Mouse (Mus musculus): ENCODE data around the gene Ttll5. TPM values are rescaled to one million over a fixed set of nuclear protein-coding genes. Genes with fewer than 3 reads are reported as not detected.

The Ttll5 gene
- total and polyA plus RNA-seq, 3 experiments: 17.9 to 59.1 (median 40.6) TPM

DNA sequence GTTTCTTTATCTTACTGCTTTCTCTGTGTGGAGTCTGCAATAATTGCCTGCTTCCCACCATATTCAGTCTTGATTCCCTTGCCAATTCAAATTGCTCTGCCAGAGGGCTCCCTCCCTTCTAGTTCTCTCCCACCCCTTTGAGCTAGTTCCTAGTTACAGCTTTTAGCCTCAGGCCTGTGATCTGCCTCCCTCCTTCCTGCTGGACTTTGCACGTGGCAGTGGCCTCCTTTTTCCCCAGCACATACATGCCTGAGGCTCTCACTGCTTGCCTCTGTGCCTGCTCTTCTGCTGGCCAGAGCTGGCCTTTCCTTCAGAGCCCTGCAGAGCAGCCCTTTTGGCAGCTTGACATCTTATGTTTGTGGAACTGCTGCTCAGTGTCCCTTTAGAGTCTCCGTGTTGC lies 38.1 kb downstream of the Ttll5 start:
- Histone ChIP-seq H3K4me1 (ENCODE audit: insufficient read depth, low read depth, low read length) (no peaks in the 10 kb centered on the region), H3K27me3 (ENCODE audit: insufficient read depth, low read length) (no peaks in the 10 kb centered on the region), H3K4me3 (ENCODE audit: low read depth, low read length) (no peak overlapping the region), H3K36me3 (replicated peaks) (peaks cover 77% of the 10 kb centered on the region), H3K9me3 (replicated peaks) (no peaks in the 10 kb centered on the region)
- TF ChIP-seq TAL1 (conservative IDR thresholded peaks at IDR 0.05; ENCODE audit: low read depth, low read length) (no peak), POLR2AphosphoS5 (IDR thresholded peaks at IDR 0.05; ENCODE audit: insufficient replicate concordance, low read depth, low read length) (no peak), CTCF (IDR thresholded peaks at IDR 0.05; ENCODE audit: low read depth, low read length) (no peak), GATA2 (IDR thresholded peaks at IDR 0.05; ENCODE audit: borderline replicate concordance, low read depth, low read length) (no peak), GATA1 (IDR thresholded peaks at IDR 0.05; ENCODE audit: borderline replicate concordance, low read length) (no peak)
- no peak for DNase-seq (ENCODE audit: low spot score)
- no peak for ATAC-seq (ENCODE audit: extremely low read depth, insufficient number of reproducible peaks, low FRiP score, poor library complexity, severe bottlenecking)

DNA sequence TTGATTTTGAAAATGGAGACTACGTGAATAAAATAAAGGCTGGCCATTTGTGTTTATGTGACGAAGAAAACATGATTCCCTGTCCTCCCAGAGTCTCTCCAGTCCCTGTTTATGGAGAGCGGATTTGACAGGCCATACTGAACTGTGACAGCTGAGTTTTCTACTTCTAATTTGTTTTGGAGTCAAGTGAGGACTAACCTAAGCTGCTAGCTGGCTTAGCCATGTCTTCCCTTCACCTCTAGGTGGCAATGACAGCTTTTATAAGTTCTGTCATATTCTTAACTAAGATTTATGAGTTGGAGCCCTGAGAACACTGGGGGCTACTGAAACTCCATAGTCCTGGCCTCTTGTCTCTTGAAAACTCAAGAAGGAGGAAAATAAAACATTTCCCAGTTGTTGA lies 41.1 kb downstream of the Ttll5 start:
- Histone ChIP-seq H3K4me3 (ENCODE audit: low read depth, low read length) (no peak overlapping the region), H3K4me1 (ENCODE audit: insufficient read depth, low read depth, low read length) (no peaks in the 10 kb centered on the region), H3K36me3 (replicated peaks) (peaks cover 78% of the 10 kb centered on the region), H3K9me3 (replicated peaks) (no peaks in the 10 kb centered on the region), H3K27me3 (ENCODE audit: insufficient read depth, low read length) (no peaks in the 10 kb centered on the region)
- TF ChIP-seq GATA1 (IDR thresholded peaks at IDR 0.05; ENCODE audit: borderline replicate concordance, low read length) (no peak), TAL1 (conservative IDR thresholded peaks at IDR 0.05; ENCODE audit: low read depth, low read length) (no peak), GATA2 (IDR thresholded peaks at IDR 0.05; ENCODE audit: borderline replicate concordance, low read depth, low read length) (no peak), CTCF (IDR thresholded peaks at IDR 0.05; ENCODE audit: low read depth, low read length) (peak; percentile 13; the same call in 1 of the 2 replicates), POLR2AphosphoS5 (IDR thresholded peaks at IDR 0.05; ENCODE audit: insufficient replicate concordance, low read depth, low read length) (no peak)
- no peak for ATAC-seq (ENCODE audit: extremely low read depth, insufficient number of reproducible peaks, low FRiP score, poor library complexity, severe bottlenecking)
- no peak for DNase-seq (ENCODE audit: low spot score)

- no peak for ATAC-seq (ENCODE audit: extremely low read depth, insufficient number of reproducible peaks, low FRiP score, poor library complexity, severe bottlenecking)
- Histone ChIP-seq H3K9me3 (replicated peaks) (no peaks in the 10 kb centered on the region), H3K27me3 (ENCODE audit: insufficient read depth, low read length) (no peaks in the 10 kb centered on the region), H3K4me3 (ENCODE audit: low read depth, low read length) (no peak overlapping the region), H3K36me3 (replicated peaks) (peaks cover 78% of the 10 kb centered on the region), H3K4me1 (ENCODE audit: insufficient read depth, low read depth, low read length) (no peaks in the 10 kb centered on the region)
- TF ChIP-seq CTCF (IDR thresholded peaks at IDR 0.05; ENCODE audit: low read depth, low read length): no peak
- no peak for TF ChIP-seq GATA1 (IDR thresholded peaks at IDR 0.05; ENCODE audit: borderline replicate concordance, low read length)
- TF ChIP-seq TAL1 (conservative IDR thresholded peaks at IDR 0.05; ENCODE audit: low read depth, low read length): no peak
- TF ChIP-seq POLR2AphosphoS5 (IDR thresholded peaks at IDR 0.05; ENCODE audit: insufficient replicate concordance, low read depth, low read length): no peak
- no peak for TF ChIP-seq GATA2 (IDR thresholded peaks at IDR 0.05; ENCODE audit: borderline replicate concordance, low read depth, low read length)
- no peak for DNase-seq (ENCODE audit: low spot score)
These were observed 42.2 kb downstream of the Ttll5 start for GRCm38 (mm10) chr12:85866624-85867023.

GRCm38 (mm10) chr12:85867125-85867524 lies 42.7 kb downstream of the Ttll5 start:
- DNase-seq (ENCODE audit: low spot score): no peak
- Histone ChIP-seq H3K4me1 (ENCODE audit: insufficient read depth, low read depth, low read length) (no peaks in the 10 kb centered on the region), H3K9me3 (replicated peaks) (no peaks in the 10 kb centered on the region), H3K36me3 (replicated peaks) (peaks cover 76% of the 10 kb centered on the region), H3K27me3 (ENCODE audit: insufficient read depth, low read length) (no peaks in the 10 kb centered on the region), H3K4me3 (ENCODE audit: low read depth, low read length) (no peak overlapping the region)
- TF ChIP-seq CTCF (IDR thresholded peaks at IDR 0.05; ENCODE audit: low read depth, low read length): no peak
- no peak for TF ChIP-seq TAL1 (conservative IDR thresholded peaks at IDR 0.05; ENCODE audit: low read depth, low read length)
- TF ChIP-seq POLR2AphosphoS5 (IDR thresholded peaks at IDR 0.05; ENCODE audit: insufficient replicate concordance, low read depth, low read length): no peak
- TF ChIP-seq GATA1 (IDR thresholded peaks at IDR 0.05; ENCODE audit: borderline replicate concordance, low read length): no peak
- TF ChIP-seq GATA2 (IDR thresholded peaks at IDR 0.05; ENCODE audit: borderline replicate concordance, low read depth, low read length): no peak
- ATAC-seq (ENCODE audit: extremely low read depth, insufficient number of reproducible peaks, low FRiP score, poor library complexity, severe bottlenecking): no peak

GRCm38 (mm10) chr12:85869423-85869822 lies 45.0 kb downstream of the Ttll5 start:
- no peaks in the 10 kb centered on the region for H3K27me3 ChIP-seq (ENCODE audit: insufficient read depth, low read length)
- H3K9me3 ChIP-seq (replicated peaks): no peaks in the 10 kb centered on the region
- no peak for DNase-seq (ENCODE audit: low spot score)
- no peak for TF ChIP-seq GATA1 (IDR thresholded peaks at IDR 0.05; ENCODE audit: borderline replicate concordance, low read length)
- TF ChIP-seq CTCF (IDR thresholded peaks at IDR 0.05; ENCODE audit: low read depth, low read length): no peak
- H3K4me3 ChIP-seq (ENCODE audit: low read depth, low read length): no peak overlapping the region
- no peaks in the 10 kb centered on the region for H3K4me1 ChIP-seq (ENCODE audit: insufficient read depth, low read depth, low read length)
- no peak for ATAC-seq (ENCODE audit: extremely low read depth, insufficient number of reproducible peaks, low FRiP score, poor library complexity, severe bottlenecking)
- peaks cover 68% of the 10 kb centered on the region for H3K36me3 ChIP-seq (replicated peaks)

DNA sequence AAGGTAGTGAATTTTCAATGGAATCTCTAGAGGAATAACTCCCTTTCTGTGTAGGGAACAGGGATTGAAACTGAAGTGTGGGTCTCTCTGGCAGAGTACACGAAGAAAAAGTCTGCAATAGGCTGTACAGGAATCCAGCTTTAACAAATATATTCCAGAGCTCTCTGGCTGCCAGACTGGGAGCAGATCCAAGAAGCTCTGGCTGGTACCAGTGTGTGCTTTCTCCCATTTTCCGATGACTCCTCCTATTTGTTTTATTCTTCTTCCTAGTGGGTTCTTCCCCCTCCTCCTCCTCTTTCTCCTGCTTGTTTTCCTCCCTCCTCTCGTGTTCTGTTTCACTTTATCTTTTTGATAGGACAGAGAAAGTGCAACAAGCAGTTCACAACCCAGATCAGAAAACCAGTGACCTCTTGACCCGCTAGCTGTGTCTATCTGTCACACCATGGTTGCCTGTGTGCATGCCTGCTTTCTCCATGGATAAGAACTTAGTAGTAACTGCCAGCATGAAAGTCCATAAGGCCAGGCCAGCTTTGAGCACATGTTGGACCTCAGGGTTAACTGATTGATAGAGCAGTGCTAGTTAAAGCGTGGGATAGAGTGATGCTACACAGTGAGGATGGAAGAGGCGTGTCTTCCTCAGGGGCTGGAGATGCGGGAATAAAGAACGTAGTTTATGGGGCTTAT lies 55.3 kb downstream of the Ttll5 start:
- Histone ChIP-seq H3K4me1 (ENCODE audit: insufficient read depth, low read depth, low read length) (no peaks in the 10 kb centered on the region), H3K27me3 (ENCODE audit: insufficient read depth, low read length) (no peaks in the 10 kb centered on the region), H3K36me3 (replicated peaks) (peaks cover 81% of the 10 kb centered on the region), H3K4me3 (ENCODE audit: low read depth, low read length) (no peak overlapping the region), H3K9me3 (replicated peaks) (no peaks in the 10 kb centered on the region)
- no peak for TF ChIP-seq GATA1 (IDR thresholded peaks at IDR 0.05; ENCODE audit: borderline replicate concordance, low read length)
- TF ChIP-seq TAL1 (conservative IDR thresholded peaks at IDR 0.05; ENCODE audit: low read depth, low read length): no peak
- no peak for TF ChIP-seq CTCF (IDR thresholded peaks at IDR 0.05; ENCODE audit: low read depth, low read length)
- TF ChIP-seq GATA2 (IDR thresholded peaks at IDR 0.05; ENCODE audit: borderline replicate concordance, low read depth, low read length): no peak
- no peak for TF ChIP-seq POLR2AphosphoS5 (IDR thresholded peaks at IDR 0.05; ENCODE audit: insufficient replicate concordance, low read depth, low read length)
- no peak for DNase-seq (ENCODE audit: low spot score)
- no peak for ATAC-seq (ENCODE audit: extremely low read depth, insufficient number of reproducible peaks, low FRiP score, poor library complexity, severe bottlenecking)
